Mouse (Mus musculus) brain, embryonic 14.5 days (tissue): ENCODE measurements at regions not wholly inside any gene's neighbourhood (a gene's known extent, or its start where the extent isn't known, plus 50 kb on each side); places are given as distances from the start of the nearest gene placed in this dataset.

Experiments used
- CTCF ChIP-seq: fragments of 200-500 bp; IDR thresholded peaks from 2 replicates; pipeline ENCODE4 v1.5.1; 2012; ENCODE audit warnings: inconsistent platforms, mild to moderate bottlenecking, moderate library complexity, borderline replicate concordance; ENCODE audit not compliant: insufficient read depth, insufficient read length; ENCODE audit errors: extremely low read depth
- POLR2A ChIP-seq: fragments of 200-500 bp; IDR thresholded peaks from 2 replicates; pipeline ENCODE4 v1.6.1; 2012; ENCODE audit warnings: mild to moderate bottlenecking, inconsistent platforms, borderline replicate concordance; ENCODE audit not compliant: poor library complexity, insufficient read depth, insufficient read length, severe bottlenecking; ENCODE audit errors: extremely low read depth

DNA sequence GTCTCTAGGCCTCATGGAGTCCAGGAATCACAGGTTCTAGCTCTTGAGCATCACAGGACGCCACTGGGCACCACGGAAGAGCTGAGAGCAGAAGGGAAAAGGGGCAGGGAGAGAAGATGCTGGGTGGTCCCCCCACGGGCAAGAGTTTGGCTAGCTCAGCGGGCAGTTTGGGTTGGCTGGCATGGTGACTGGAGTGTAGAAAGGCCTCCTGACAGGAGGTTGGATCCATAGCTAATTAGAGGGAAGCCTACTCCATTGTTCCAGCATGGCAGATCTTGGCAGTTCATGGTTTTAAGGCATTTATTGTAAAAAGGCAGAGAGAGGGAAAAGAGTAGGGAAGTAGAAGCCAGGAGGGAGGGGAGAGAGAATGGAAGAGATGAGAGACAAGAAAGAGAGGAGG, 544.4 kb downstream of the Pcdh17 start:
- TF ChIP-seq CTCF (no peak), POLR2A (no peak)
